Mouse (Mus musculus) lung, embryonic 16.5 days (tissue): ENCODE results near the gene Cubn. TPM values are rescaled to one million over a fixed set of nuclear protein-coding genes. Genes with fewer than 3 reads are reported as not detected.

Source experiments
- ATAC-seq: fragments of 200-750 bp; cut with Nextera tagmentation; 2 replicates; pipeline ENCODE4 v1.8.0; 2017; ENCODE audit warnings: low read depth, mild to moderate bottlenecking, moderate library complexity
- H3K27ac ChIP-seq: fragments of 300-500 bp; sonication (generic); 2 replicates; pipeline ENCODE4 v1.5.1; 2014; ENCODE audit warnings: mild to moderate bottlenecking, control low read depth, low read length
- H3K27me3 ChIP-seq: fragments of 300-500 bp; sonication (generic); 2 replicates; pipeline ENCODE4 v1.6.1; 2014; ENCODE audit warnings: low read depth, low read length, mixed read lengths; ENCODE audit not compliant: control insufficient read depth, insufficient read depth
- H3K36me3 ChIP-seq: fragments of 300-500 bp; sonication (generic); 2 replicates; pipeline ENCODE4 v1.6.1; 2014; ENCODE audit warnings: low read length; ENCODE audit not compliant: control insufficient read depth, insufficient read depth
- H3K4me1 ChIP-seq: fragments of 300-500 bp; sonication (generic); replicated peaks from 2 replicates; pipeline ENCODE4 v1.6.1; 2014; ENCODE audit warnings: low read length, mixed read lengths; ENCODE audit not compliant: control insufficient read depth, insufficient read depth
- H3K4me2 ChIP-seq: fragments of 300-500 bp; sonication (generic); 2 replicates; pipeline ENCODE4 v1.6.1; 2014; ENCODE audit warnings: low read depth, low read length, control low read depth
- H3K4me3 ChIP-seq: fragments of 300-500 bp; sonication (generic); 2 replicates; pipeline ENCODE4 v1.5.1; 2014; ENCODE audit warnings: mild to moderate bottlenecking, low read length, control low read depth
- H3K9ac ChIP-seq: fragments of 300-500 bp; sonication (generic); 2 replicates; pipeline ENCODE4 v1.6.1; 2014; ENCODE audit warnings: low read length, control low read depth
- H3K9me3 ChIP-seq: fragments of 300-500 bp; sonication (generic); 2 replicates; pipeline ENCODE4 v1.6.1; 2016; ENCODE audit warnings: low read length; ENCODE audit not compliant: control insufficient read depth
- WGBS: fragments of 180-500 bp; shearing (Covaris S2); extraction: QIAGEN DNeasy Blood & Tissue Kit; methylation state at CpG from one replicate; pipeline ENCODE4 v1.1.7; 2014; 5-methylcytosine and 5-hydroxymethylcytosine counted together
- polyA plus RNA-seq: library from polyadenylated mRNA; unstranded; fragments of >200 nt; fragmentation: Nextera tagmentation; extraction: Ambion mirVana; gene quantifications from 2 replicates; pipeline ENCODE4 v1.2.1, GENCODE M21; 2015

Cubn gene
- polyA plus RNA-seq, 1 experiment from 2014 or later, result 0.75 TPM

DNA sequence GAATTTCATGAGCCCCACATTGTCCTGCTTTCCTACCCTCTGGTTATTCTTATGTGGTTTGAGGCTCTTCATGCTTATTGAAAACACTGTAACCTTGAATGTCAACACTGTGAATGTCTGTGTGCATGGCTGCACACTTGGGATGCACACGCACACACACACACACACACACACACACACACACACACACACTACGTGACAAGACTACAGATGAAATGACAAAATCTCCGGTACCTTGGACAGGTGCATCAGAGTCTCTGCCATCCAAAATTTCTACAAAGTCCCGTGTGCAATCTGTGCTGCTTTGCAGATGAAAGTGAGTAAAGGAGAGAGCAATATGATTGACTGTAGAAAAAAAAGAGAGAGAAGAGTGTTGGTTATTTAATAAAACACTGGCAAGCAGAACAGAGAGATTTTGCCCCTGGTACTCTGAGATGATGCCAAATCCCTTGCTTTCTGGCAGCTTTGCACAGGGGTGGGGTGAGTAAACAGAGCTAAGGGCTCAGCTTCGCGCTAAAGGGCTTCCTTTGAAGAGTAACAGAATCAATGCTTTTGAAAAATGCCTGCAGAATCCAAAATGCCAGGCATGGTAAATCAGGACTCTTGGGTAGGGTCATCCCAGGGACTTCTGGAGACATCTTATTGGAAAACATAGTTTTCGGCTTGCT is 133.6 kb downstream of the Cubn start:
- H3K27ac ChIP-seq, result no peak overlapping the region
- 50% methylated on average over 7 of the region's 7 CpGs for WGBS
- H3K9me3 ChIP-seq, result no peaks in the 10 kb centered on the region
- no peaks in the 10 kb centered on the region for H3K27me3 ChIP-seq
- peak; percentile 49 for ATAC-seq
- H3K9ac ChIP-seq, result no peak overlapping the region
- peaks cover 9% of the 10 kb centered on the region for H3K4me1 ChIP-seq
- H3K36me3 ChIP-seq, result no peaks in the 10 kb centered on the region
- H3K4me2 ChIP-seq, result no peak overlapping the region
- no peak overlapping the region for H3K4me3 ChIP-seq

DNA sequence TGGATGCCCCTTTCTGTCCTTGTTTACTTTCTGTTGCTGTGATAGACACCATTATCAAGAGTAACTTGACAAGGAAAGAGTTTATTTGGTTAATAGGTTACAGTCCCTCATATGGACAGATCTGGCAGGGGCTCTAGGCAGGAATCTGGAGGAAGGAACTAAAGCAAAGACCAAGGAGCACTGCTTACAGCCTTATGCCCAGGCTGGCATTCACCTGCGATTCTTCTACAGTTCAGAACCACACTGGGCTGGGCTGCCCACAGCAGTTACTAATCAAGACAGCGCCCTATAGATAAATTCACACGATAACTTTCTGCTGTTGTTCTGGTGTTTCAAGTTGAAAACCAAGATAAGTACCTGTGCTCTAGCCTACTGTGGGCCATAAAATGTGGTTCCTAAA is 138.8 kb downstream of the Cubn start:
- H3K9me3 ChIP-seq, result no peaks in the 10 kb centered on the region
- no peak for ATAC-seq
- no peak overlapping the region for H3K4me3 ChIP-seq
- no peaks in the 10 kb centered on the region for H3K27me3 ChIP-seq
- H3K4me2 ChIP-seq, result no peak overlapping the region
- no peaks in the 10 kb centered on the region for H3K36me3 ChIP-seq
- no peak overlapping the region for H3K9ac ChIP-seq
- 82% methylated on average over 3 of the region's 3 CpGs for WGBS
- H3K27ac ChIP-seq, result no peak overlapping the region
- H3K4me1 ChIP-seq, result no peaks in the 10 kb centered on the region; the same call in 1 of the 2 replicates

DNA sequence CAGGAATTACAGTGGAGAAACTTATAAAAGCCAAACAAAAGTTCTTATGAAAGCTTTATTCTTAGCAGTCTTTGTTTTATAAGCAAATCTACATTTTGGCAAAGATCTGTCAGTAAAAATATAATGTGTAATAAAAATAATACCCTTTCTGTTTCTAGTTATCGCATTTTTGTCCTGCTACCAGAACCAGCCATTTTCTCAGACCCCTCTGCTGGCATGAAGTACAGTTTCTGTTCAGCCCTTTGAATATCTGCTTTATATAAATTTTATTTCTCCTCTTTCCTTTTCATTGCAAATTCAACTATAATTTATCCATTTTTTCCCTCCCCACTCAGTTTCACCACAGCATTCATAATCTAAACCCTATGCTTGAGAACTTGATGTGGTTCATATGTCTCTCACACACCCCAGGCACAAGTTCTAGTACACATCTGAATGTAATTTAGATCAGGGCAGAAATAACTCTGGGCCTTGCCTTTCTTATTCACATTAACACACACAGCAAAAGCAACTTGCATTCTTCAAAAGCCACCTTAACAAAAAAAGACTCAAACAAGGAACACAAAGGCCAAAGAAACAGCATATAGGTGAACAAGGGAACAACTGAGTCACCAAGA is 139.4 kb downstream of the Cubn start:
- no peaks in the 10 kb centered on the region for H3K4me1 ChIP-seq
- H3K9me3 ChIP-seq, result no peaks in the 10 kb centered on the region
- no peak for ATAC-seq
- H3K9ac ChIP-seq, result no peak overlapping the region
- H3K27me3 ChIP-seq, result no peaks in the 10 kb centered on the region
- H3K4me3 ChIP-seq, result no peak overlapping the region
- no peak overlapping the region for H3K4me2 ChIP-seq
- no peaks in the 10 kb centered on the region for H3K36me3 ChIP-seq
- H3K27ac ChIP-seq, result no peak overlapping the region
- 81% methylated on average over 1 of the region's 1 CpGs for WGBS

DNA sequence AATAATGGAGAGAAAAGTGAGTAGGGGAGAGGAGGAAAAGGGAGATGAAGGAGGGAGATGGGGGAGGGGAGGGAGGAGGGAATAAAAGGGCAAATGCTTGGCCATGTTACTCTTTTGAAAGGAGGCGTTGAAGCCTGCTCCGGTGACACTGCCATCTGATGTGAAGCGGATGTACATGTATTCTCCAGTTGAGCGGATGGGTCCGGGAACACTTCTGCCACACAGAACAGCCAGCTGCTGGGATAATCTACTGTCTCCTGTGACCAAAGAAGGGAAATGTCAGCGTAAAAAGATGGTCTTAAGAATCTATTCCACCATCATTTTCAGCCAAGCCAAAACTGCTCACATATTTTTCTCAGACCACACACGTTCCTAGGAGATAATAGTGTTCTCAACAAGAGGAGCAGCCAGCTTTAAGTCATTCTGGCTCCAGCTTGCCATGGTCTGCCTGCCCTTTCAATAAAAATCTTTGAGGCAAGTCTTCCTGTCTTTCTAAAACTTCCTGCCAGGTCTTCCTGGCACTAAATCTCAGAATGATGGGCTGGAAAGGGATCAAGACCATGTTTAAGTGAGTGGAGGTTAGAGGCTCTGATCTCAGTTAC is 149.2 kb downstream of the Cubn start:
- Histone ChIP-seq H3K36me3 (no peaks in the 10 kb centered on the region), H3K4me1 (0 out of 2 replicates have a peak, but pooled peaks cover 2% of the 10 kb centered on the region), H3K27ac (peak overlapping the region; percentile 6), H3K9me3 (no peaks in the 10 kb centered on the region), H3K4me3 (no peak overlapping the region), H3K9ac (no peak overlapping the region), H3K27me3 (no peaks in the 10 kb centered on the region), H3K4me2 (no peak overlapping the region)
- ATAC-seq, result 0 out of 2 replicates have a peak, but pooled peaks have one; percentile 49
- WGBS, result 45% methylated on average over 7 of the region's 7 CpGs

DNA sequence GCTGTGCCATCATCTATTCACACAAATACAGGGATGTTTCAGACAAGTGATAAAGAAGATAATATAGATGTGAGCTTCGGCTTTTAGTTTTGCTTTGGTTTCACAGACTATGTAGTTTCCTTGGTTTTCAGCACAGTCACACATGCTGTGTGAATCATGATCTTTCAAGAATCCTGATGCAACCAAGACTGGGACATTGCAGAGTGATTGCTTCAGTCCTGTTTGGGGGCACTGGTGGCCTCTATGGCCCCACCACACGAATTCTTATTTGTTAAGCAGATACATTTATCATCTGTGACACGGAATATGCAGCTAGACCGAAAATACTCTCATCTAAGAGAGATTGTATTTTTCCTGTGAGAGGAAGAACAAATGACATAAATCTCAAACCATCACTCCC is 156.2 kb downstream of the Cubn start:
- H3K4me2 ChIP-seq, result no peak overlapping the region
- no peak overlapping the region for H3K4me3 ChIP-seq
- H3K36me3 ChIP-seq, result no peaks in the 10 kb centered on the region
- no peak overlapping the region for H3K27ac ChIP-seq
- no peaks in the 10 kb centered on the region for H3K27me3 ChIP-seq
- H3K9ac ChIP-seq, result no peak overlapping the region
- no peak for ATAC-seq
- WGBS, result 55% methylated on average over 4 of the region's 4 CpGs
- no peaks in the 10 kb centered on the region for H3K4me1 ChIP-seq
- no peaks in the 10 kb centered on the region for H3K9me3 ChIP-seq

DNA sequence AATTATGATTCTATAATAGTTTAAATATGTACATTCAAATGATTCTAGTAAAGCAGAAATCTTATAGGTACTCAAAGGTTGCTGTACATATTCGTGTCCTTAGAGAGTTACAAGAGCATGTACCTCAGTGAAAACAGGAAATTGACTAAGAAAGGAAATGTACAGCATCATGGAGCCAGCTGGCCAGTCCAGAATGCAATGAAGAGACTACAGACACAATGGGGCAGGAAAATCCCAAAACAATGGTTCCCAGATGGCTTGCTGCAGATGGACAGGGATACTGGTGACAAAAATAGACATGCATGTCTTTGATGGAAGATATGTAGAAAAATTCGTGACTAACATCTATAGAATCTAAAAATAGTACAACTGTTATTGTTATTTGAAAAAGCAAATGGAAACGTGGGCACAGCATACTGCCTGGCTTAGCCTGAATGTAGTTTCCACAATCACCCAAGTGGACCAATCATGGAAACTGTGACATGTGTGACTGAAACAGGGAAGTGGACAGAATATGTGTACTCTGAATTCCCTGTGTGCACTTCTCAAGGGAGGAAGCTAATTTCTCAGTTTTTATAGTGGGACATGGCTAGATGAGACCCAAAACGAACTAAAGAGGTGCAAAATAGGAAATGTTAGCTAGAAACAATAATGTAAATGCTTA is 161.7 kb downstream of the Cubn start:
- Histone ChIP-seq H3K9me3 (no peaks in the 10 kb centered on the region), H3K4me1 (no peaks in the 10 kb centered on the region), H3K4me2 (no peak overlapping the region), H3K36me3 (no peaks in the 10 kb centered on the region), H3K27ac (peak overlapping the region; percentile 65), H3K9ac (no peak overlapping the region), H3K27me3 (no peaks in the 10 kb centered on the region), H3K4me3 (no peak overlapping the region)
- peak; percentile 75 for ATAC-seq
- 41% methylated on average over 4 of the region's 4 CpGs for WGBS

DNA sequence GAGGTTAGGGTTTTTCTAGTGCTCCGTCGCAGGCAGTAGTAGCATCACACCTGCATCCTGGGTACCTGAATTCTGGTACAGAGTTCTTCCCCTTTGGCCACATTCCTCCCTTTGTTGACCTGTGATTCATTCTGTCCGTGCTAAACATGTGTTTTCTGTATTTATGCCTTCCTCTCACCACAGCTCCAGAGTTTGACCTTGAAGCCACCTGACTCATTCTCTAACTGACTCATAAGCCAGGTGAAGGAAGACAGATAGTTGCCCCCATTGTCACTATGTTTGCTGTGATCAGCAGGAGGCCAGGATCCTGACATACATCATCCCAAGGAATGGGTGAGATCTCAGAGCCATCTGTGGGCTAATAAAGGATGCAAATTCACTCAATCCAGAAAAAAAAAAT is 188.2 kb downstream of the Cubn start:
- H3K36me3 ChIP-seq, result no peaks in the 10 kb centered on the region
- whole genome bisulfite sequencing, result 77% methylated on average over 3 of the region's 3 CpGs
- H3K4me3 ChIP-seq, result no peak overlapping the region
- H3K9ac ChIP-seq, result no peak overlapping the region
- no peaks in the 10 kb centered on the region for H3K4me1 ChIP-seq
- H3K27me3 ChIP-seq, result no peaks in the 10 kb centered on the region
- no peak overlapping the region for H3K27ac ChIP-seq
- H3K4me2 ChIP-seq, result no peak overlapping the region
- no peaks in the 10 kb centered on the region for H3K9me3 ChIP-seq
- no peak for ATAC-seq

DNA sequence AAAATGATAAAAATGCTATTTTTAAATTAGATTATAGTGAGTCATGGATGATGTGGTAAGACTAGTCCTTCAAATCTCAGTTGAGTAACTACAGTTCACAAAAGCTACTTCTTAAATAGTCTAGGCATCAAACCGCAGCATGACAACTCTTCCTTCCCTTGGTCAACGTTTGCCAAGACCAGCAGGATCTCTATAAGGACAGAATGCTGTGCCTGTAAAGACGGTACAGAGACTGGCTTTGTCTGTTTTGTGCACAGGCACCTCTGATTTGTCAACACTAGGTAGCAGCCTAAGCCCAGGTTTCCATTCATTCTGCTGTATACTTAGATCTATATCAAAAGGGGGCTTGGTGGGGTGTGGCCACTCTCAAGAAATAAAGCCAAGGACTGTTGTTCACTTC is 192.6 kb downstream of the Cubn start:
- no peaks in the 10 kb centered on the region for H3K9me3 ChIP-seq
- no peak overlapping the region for H3K4me2 ChIP-seq
- no peaks in the 10 kb centered on the region for H3K36me3 ChIP-seq
- no peaks in the 10 kb centered on the region for H3K4me1 ChIP-seq
- H3K27ac ChIP-seq, result no peak overlapping the region
- no peak overlapping the region for H3K4me3 ChIP-seq
- no peak overlapping the region for H3K9ac ChIP-seq
- no peaks in the 10 kb centered on the region for H3K27me3 ChIP-seq
- WGBS, result 29% methylated on average over 3 of the region's 3 CpGs
- ATAC-seq, result peak; percentile 61; the same call in 1 of the 2 replicates

DNA sequence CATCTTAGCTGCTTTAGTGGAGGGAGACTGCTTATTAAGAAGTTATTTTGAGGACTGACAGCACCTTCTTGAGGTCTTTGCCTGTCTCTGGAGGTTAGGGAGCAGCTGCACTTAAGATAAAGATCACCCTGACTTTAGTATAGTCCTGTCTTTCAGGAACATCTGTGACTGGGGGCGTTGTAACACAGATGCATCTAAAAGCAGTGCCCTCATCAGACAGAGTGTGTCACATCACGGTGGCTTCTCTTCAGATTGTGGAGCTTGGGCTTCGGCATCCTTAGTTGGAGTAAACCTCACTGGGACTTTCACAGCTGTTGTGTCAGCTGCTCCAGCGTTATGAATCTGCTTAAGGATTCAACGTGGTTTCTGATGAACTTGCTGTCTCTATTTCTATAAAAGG is 193.9 kb downstream of the Cubn start:
- WGBS, result 46% methylated on average over 5 of the region's 5 CpGs

More for the DNA sequence above, 193.9 kb downstream of the Cubn start:
- Histone ChIP-seq H3K9ac (no peak overlapping the region), H3K9me3 (no peaks in the 10 kb centered on the region), H3K4me1 (no peaks in the 10 kb centered on the region), H3K27ac (no peak overlapping the region), H3K4me3 (no peak overlapping the region), H3K36me3 (no peaks in the 10 kb centered on the region), H3K4me2 (no peak overlapping the region), H3K27me3 (no peaks in the 10 kb centered on the region)
- ATAC-seq, result no peak
